Mouse (Mus musculus) intestine, embryonic 16.5 days (tissue): ENCODE measurements around the gene Rnf38. TPM values are rescaled to one million over a fixed set of nuclear protein-coding genes. Genes with fewer than 3 reads are reported as not detected.

ENCODE experiments used
- ATAC-seq: fragments of 200-750 bp; cut with Nextera tagmentation; 2 replicates; pipeline ENCODE4 v1.8.0; 2017; ENCODE audit warnings: moderate TSS enrichment, moderate library complexity
- H3K27ac ChIP-seq: fragments of 300-500 bp; sonication (generic); 2 replicates; pipeline ENCODE4 v1.5.1; 2014; ENCODE audit warnings: mild to moderate bottlenecking, low read length
- H3K27me3 ChIP-seq: fragments of 300-500 bp; sonication (generic); replicated peaks from 2 replicates; pipeline ENCODE4 v1.6.1; 2014; ENCODE audit warnings: low read length, control low read depth, mixed read lengths; ENCODE audit not compliant: control insufficient read depth, insufficient read depth
- H3K36me3 ChIP-seq: fragments of 300-500 bp; sonication (generic); 2 replicates; pipeline ENCODE4 v1.6.1; 2014; ENCODE audit warnings: low read length, control low read depth; ENCODE audit not compliant: control insufficient read depth, insufficient read depth
- H3K4me1 ChIP-seq: fragments of 300-500 bp; sonication (generic); 2 replicates; pipeline ENCODE4 v1.6.1; 2014; ENCODE audit warnings: low read length, control low read depth, mixed read lengths; ENCODE audit not compliant: control insufficient read depth, insufficient read depth
- H3K4me2 ChIP-seq: fragments of 300-500 bp; sonication (generic); 2 replicates; pipeline ENCODE4 v1.6.1; 2014; ENCODE audit warnings: low read depth, low read length, control low read depth
- H3K4me3 ChIP-seq: fragments of 300-500 bp; sonication (generic); 2 replicates; pipeline ENCODE4 v1.5.1; 2014; ENCODE audit warnings: mild to moderate bottlenecking, low read length
- H3K9ac ChIP-seq: fragments of 300-500 bp; sonication (generic); 2 replicates; pipeline ENCODE4 v1.6.1; 2014; ENCODE audit warnings: low read depth, low read length
- H3K9me3 ChIP-seq: fragments of 300-500 bp; sonication (generic); 2 replicates; pipeline ENCODE4 v1.6.1; 2016; ENCODE audit warnings: low read length, control low read depth; ENCODE audit not compliant: control insufficient read depth
- WGBS: fragments of 180-500 bp; shearing (Covaris S2); extraction: QIAGEN DNeasy Blood & Tissue Kit; methylation state at CpG from one replicate; pipeline ENCODE4 v1.1.7; 2014; 5-methylcytosine and 5-hydroxymethylcytosine counted together
- polyA plus RNA-seq: library from polyadenylated mRNA; unstranded; fragments of >200 nt; fragmentation: Nextera tagmentation; extraction: Ambion mirVana; gene quantifications from 2 replicates; pipeline ENCODE4 v1.2.1, GENCODE M21; 2015

Gene Rnf38
- polyA plus RNA-seq, 1 experiment from 2014 or later = 10.3 TPM

DNA sequence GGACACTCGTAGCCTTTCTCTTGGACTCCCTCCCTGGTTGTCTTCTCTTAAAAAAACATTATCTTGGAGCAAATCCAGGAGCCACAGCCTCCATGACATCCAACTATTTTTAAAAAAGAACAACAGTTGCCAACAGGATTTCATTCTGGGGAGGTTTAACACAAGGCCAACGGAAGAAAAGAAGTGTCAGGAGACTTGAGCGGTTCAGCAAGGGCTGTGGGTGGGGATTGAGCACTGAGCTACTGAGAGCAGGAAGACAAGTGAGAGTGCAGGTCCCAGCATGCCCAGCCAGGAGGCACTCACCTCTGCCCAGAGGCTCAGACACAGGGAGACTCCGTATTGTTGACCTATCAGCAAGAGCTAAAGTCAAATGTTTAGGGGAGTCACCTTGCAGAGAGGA is 120.8 kb downstream of the Rnf38 start:
- Histone ChIP-seq H3K36me3 (no peaks in the 10 kb centered on the region), H3K9ac (no peak overlapping the region), H3K9me3 (no peaks in the 10 kb centered on the region), H3K27ac (peak overlapping the region; percentile 20; the same call in 1 of the 2 replicates), H3K4me1 (peaks cover 6% of the 10 kb centered on the region), H3K27me3 (no peaks in the 10 kb centered on the region), H3K4me3 (no peak overlapping the region), H3K4me2 (no peak overlapping the region)
- WGBS = 31% methylated on average over 4 of the region's 4 CpGs
- peak; percentile 68 for ATAC-seq

DNA sequence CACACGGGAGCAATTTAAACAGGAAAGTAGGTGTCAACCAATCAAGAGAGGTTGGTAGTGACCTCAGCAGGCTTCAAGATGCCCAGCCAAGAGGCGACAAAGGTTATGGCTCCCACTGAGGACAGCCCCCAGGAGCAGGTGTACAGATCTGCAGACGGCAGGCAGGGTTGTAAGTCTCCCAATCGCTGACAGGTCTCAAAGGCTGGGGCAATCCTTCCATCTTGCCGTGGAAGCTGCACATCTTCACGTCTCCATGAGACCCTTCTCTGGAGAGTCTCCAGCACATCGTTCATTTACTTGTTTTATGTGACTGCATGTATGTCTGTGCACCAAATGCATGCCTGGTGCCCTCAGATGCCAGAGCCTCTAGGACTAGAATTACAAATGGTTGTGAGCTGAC is 122.8 kb downstream of the Rnf38 start:
- H3K27ac ChIP-seq = no peak overlapping the region
- no peaks in the 10 kb centered on the region for H3K27me3 ChIP-seq
- WGBS = 71% methylated on average over 7 of the region's 7 CpGs
- H3K4me1 ChIP-seq = peaks cover 20% of the 10 kb centered on the region
- no peak overlapping the region for H3K4me2 ChIP-seq
- H3K4me3 ChIP-seq = no peak overlapping the region
- ATAC-seq = no peak
- H3K36me3 ChIP-seq = no peaks in the 10 kb centered on the region
- no peaks in the 10 kb centered on the region for H3K9me3 ChIP-seq
- no peak overlapping the region for H3K9ac ChIP-seq

GRCm38 (mm10) chr4:44108297-44108696 is 125.3 kb downstream of the Rnf38 start:
- Histone ChIP-seq H3K9ac (0 out of 2 replicates have a peak overlapping the region, but pooled peaks have one; percentile 33), H3K4me3 (no peak overlapping the region), H3K4me1 (peaks cover 30% of the 10 kb centered on the region), H3K27ac (peak overlapping the region; percentile 37; the same call in 1 of the 2 replicates), H3K36me3 (no peaks in the 10 kb centered on the region), H3K4me2 (no peak overlapping the region), H3K27me3 (no peaks in the 10 kb centered on the region), H3K9me3 (no peaks in the 10 kb centered on the region)
- 84% methylated on average over 6 of the region's 6 CpGs for WGBS
- no peak for ATAC-seq

DNA sequence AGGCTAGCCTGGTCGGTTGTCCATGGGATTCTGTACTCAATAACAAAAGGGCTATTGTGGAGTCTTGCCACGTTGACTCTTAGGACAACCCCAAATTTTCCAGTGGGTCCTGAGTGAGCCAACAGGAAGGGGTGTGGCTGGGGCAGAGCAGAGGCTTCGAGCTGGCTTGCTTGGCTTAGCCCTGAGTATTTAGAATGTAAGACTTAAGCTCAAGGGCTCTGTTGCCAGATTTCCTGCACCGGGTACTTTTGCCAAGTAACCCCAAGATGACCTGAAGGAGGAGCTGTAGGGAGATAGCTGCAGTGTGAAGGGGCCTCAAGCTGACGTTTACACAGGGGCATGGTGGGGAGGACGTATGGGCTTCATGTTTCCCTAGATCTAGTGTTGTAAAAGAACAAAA is 126.2 kb downstream of the Rnf38 start:
- WGBS = 33% methylated on average over 6 of the region's 6 CpGs
- Histone ChIP-seq H3K4me2 (no peak overlapping the region), H3K27me3 (no peaks in the 10 kb centered on the region), H3K9ac (no peak overlapping the region), H3K4me1 (peaks cover 27% of the 10 kb centered on the region), H3K27ac (peak overlapping the region; percentile 35; the same call in 1 of the 2 replicates), H3K4me3 (no peak overlapping the region), H3K9me3 (no peaks in the 10 kb centered on the region), H3K36me3 (no peaks in the 10 kb centered on the region)
- ATAC-seq = no peak

DNA sequence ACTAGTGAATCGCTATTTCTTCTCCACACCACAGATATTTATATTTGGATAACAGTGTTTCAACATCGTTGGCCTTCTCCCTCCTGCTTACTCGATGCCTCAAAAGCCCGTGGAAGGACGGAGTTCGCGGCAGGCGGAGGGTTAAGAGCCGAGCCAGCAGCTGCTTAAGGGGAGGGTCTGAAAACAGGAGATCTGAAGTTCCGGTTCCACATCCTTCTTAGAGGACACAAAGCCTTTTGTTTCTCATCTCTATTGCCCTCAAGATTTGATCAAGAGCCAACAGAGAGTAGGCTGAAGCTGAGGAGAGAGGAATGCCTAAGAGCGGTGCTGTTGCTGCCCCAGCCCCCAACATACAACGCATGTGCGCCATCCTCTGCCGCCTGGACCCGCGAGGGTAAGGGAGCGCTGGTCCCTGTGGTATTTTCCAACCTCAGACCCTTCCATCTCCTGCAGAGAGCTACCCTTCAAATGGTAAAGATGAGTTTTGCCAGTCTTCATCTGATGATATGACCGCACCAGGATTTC is 127.2 kb downstream of the Rnf38 start:
- H3K9ac ChIP-seq = peak overlapping the region; percentile 9
- ATAC-seq = peak; percentile 50
- H3K4me2 ChIP-seq = peak overlapping the region; percentile 36
- peak overlapping the region; percentile 20 for H3K4me3 ChIP-seq
- no peaks in the 10 kb centered on the region for H3K27me3 ChIP-seq
- peaks cover 27% of the 10 kb centered on the region for H3K4me1 ChIP-seq
- H3K9me3 ChIP-seq = no peaks in the 10 kb centered on the region
- peak overlapping the region; percentile 35 for H3K27ac ChIP-seq
- 21% methylated on average over 18 of the region's 18 CpGs for WGBS
- no peaks in the 10 kb centered on the region for H3K36me3 ChIP-seq

- H3K36me3 ChIP-seq = no peaks in the 10 kb centered on the region
- H3K9me3 ChIP-seq = no peaks in the 10 kb centered on the region
- no peaks in the 10 kb centered on the region for H3K27me3 ChIP-seq
- H3K27ac ChIP-seq = no peak overlapping the region; the same call in 1 of the 2 replicates
- H3K4me1 ChIP-seq = peaks cover 27% of the 10 kb centered on the region
- no peak overlapping the region for H3K4me2 ChIP-seq
- WGBS = 35% methylated on average over 8 of the region's 8 CpGs
- no peak for ATAC-seq
- H3K9ac ChIP-seq = no peak overlapping the region
- H3K4me3 ChIP-seq = no peak overlapping the region
Observed at GRCm38 (mm10) chr4:44104195-44104917, 129.2 kb downstream of the Rnf38 start.

DNA sequence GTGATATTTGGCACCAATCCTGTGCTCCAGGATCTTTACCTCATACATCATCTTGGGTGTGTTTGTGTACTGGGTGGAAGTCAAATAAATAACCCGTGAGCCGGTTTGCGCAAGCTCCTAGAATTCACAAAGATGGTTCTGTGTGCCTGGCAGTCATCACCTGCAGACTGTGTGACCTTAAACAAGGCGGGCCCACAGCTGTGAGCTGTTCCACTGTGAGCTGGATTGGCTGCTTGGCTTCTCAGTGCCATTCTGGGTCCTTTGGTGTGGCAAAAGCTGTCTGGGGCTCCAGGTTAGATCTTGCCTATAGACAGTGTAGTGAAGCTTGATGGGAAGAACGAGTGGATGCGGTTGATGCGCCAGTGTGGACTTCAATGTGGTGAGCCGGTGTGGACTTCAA is 130.0 kb downstream of the Rnf38 start:
- Histone ChIP-seq H3K4me2 (no peak overlapping the region), H3K4me3 (no peak overlapping the region), H3K9me3 (no peaks in the 10 kb centered on the region), H3K27me3 (no peaks in the 10 kb centered on the region), H3K4me1 (peaks cover 27% of the 10 kb centered on the region), H3K27ac (no peak overlapping the region), H3K36me3 (no peaks in the 10 kb centered on the region), H3K9ac (no peak overlapping the region)
- whole genome bisulfite sequencing = 66% methylated on average over 8 of the region's 8 CpGs
- ATAC-seq = peak; percentile 40

DNA sequence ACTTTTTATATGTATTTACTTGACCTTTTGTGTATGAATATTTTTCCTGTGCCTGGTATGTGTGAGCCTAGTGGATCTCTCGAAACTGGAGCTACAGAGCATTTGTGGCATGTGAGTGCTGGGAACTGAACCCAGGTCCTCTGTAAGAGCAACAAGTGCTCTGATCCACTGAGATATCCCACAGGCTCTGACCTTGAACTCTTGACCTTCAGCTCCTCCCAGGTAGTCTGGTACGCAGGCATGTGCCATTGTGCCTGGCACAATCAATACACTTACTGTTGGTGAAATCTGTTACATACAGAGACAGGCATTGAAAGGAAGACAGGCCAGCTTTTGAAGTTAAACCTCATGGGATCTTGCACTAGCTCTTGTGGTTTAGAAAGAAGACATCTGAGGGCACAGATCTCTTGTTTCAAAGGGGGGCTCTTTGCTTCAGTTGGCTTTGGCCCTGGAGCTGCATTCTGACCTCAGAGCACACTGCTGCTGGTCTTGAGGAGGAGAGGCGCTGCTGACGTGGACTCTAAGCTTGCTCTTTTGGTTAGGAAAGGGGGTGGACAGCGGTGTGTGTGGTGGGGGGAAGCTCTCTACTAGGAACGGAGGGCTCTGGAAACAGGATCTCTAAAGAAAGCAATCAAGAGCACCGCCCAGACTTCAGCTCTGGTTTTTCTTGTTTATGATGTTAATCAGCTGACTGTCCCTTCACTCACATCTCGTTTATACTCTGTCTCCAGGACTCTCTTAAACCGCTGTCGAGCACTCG is 135.8 kb downstream of the Rnf38 start:
- Histone ChIP-seq H3K36me3 (no peaks in the 10 kb centered on the region), H3K27ac (0 out of 2 replicates have a peak overlapping the region, but pooled peaks have one; percentile 24), H3K9me3 (no peaks in the 10 kb centered on the region), H3K4me2 (no peak overlapping the region), H3K4me3 (no peak overlapping the region), H3K9ac (no peak overlapping the region), H3K4me1 (peaks cover 6% of the 10 kb centered on the region; the same call in 1 of the 2 replicates), H3K27me3 (no peaks in the 10 kb centered on the region)
- 37% methylated on average over 11 of the region's 11 CpGs for WGBS
- ATAC-seq = 0 out of 2 replicates have a peak, but pooled peaks have one; percentile 26

DNA sequence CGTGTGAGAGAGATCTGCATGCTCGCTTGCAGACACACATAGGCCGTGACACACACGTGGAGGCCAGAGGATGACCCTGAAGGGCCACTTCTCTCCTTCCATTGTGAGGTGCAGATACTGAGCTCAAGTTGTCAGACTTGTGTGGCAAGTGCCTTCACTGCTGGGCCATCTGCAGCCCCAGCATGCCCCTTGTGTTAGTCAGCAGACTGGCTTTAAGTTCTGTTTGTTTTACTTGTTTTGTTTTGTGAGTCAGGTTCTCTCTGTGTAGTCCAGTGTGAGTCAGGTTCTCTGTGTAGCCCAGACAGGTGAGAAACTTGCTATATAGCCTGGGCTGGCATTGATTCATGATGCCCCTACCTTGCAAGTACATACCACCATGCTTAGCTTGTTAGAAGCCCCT is 139.1 kb downstream of the Rnf38 start:
- no peak for ATAC-seq
- WGBS = 75% methylated on average over 4 of the region's 4 CpGs
- no peak overlapping the region for H3K27ac ChIP-seq

More for the DNA sequence above, 139.1 kb downstream of the Rnf38 start:
- Histone ChIP-seq H3K9me3 (no peaks in the 10 kb centered on the region), H3K9ac (no peak overlapping the region), H3K4me2 (no peak overlapping the region), H3K27me3 (no peaks in the 10 kb centered on the region), H3K4me1 (peaks cover 6% of the 10 kb centered on the region; the same call in 1 of the 2 replicates), H3K36me3 (no peaks in the 10 kb centered on the region), H3K4me3 (no peak overlapping the region)
